Mouse (Mus musculus) hindlimb bud, embryonic 11.5 days (tissue): Measurements from ENCODE around the gene Plbd2.

Experiments used
- DNase-seq: peaks from one replicate; pipeline ENCODE4 v3.0.0-alpha.2; 2012; ENCODE audit warnings: low read depth, low spot score; ENCODE audit errors: extremely low spot score

Gene Plbd2

GRCm38 (mm10) chr5:120477993-120478392, 25.4 kb downstream of the Plbd2 start:
- no peak for DNase-seq

GRCm38 (mm10) chr5:120476296-120476695, 27.1 kb downstream of the Plbd2 start, which contains the start of gene Sds:
Gene Sds (plus strand): TSS chr5:120476526.
- no peak for DNase-seq

GRCm38 (mm10) chr5:120475861-120476260, 27.6 kb downstream of the Plbd2 start:
- DNase-seq = no peak

- DNase-seq = no peak
Observed at GRCm38 (mm10) chr5:120473361-120473760, 30.1 kb downstream of the Plbd2 start.

- no peak for DNase-seq
Observed at GRCm38 (mm10) chr5:120472770-120473169, 30.7 kb downstream of the Plbd2 start, which contains the start of gene Sdsl. Gene Sdsl (minus strand): TSS chr5:120472810.

- no peak for DNase-seq
Observed at GRCm38 (mm10) chr5:120471538-120471937, 31.9 kb downstream of the Plbd2 start.

GRCm38 (mm10) chr5:120468830-120469229, 34.6 kb downstream of the Plbd2 start:
- DNase-seq = no peak

- DNase-seq = no peak
Observed at GRCm38 (mm10) chr5:120468336-120468735, 35.1 kb downstream of the Plbd2 start.

GRCm38 (mm10) chr5:120467026-120467425, 36.4 kb downstream of the Plbd2 start:
- no peak for DNase-seq

- DNase-seq = no peak
Observed at GRCm38 (mm10) chr5:120465860-120466259, 37.6 kb downstream of the Plbd2 start.

GRCm38 (mm10) chr5:120465062-120465461, 38.4 kb downstream of the Plbd2 start:
- no peak for DNase-seq

- DNase-seq = no peak
Observed at GRCm38 (mm10) chr5:120464321-120464720, 39.1 kb downstream of the Plbd2 start.

GRCm38 (mm10) chr5:120461902-120462301, 41.5 kb downstream of the Plbd2 start:
- DNase-seq = no peak

- no peak for DNase-seq
Observed at GRCm38 (mm10) chr5:120459133-120459532, 44.3 kb downstream of the Plbd2 start.

GRCm38 (mm10) chr5:120457628-120458027, 45.8 kb downstream of the Plbd2 start:
- peak; percentile 73 for DNase-seq

GRCm38 (mm10) chr5:120456841-120457554, 46.4 kb downstream of the Plbd2 start:
- no peak for DNase-seq

GRCm38 (mm10) chr5:120456253-120456652, 47.2 kb downstream of the Plbd2 start:
- no peak for DNase-seq

GRCm38 (mm10) chr5:120454756-120455337, 48.6 kb downstream of the Plbd2 start:
- no peak for DNase-seq

GRCm38 (mm10) chr5:120447305-120447704, 56.1 kb downstream of the Plbd2 start:
- no peak for DNase-seq

GRCm38 (mm10) chr5:120440733-120441132, 62.7 kb downstream of the Plbd2 start:
- DNase-seq = no peak

- DNase-seq = no peak
Observed at GRCm38 (mm10) chr5:120439887-120440670, 63.3 kb downstream of the Plbd2 start.
